14 mouse cellular contexts compared by ENCODE assay signal in genomic region chr11:43767749-43768148, GRCm38 (mm10). TPM values are rescaled to one million over a fixed set of nuclear protein-coding genes. Genes with fewer than 3 reads are reported as not detected.
DNase-seq lines count a peak whose midpoint lies in the region; ATAC-seq lines count a peak whose summit lies in the region.
"Had no signal": no experiment of that assay in that cellular context is flagged by ENCODE, and none has a peak within 500 bp of the region (broad histone marks: within the 10 kb centered on the region; RNA-seq: fewer than 3 reads in every experiment).

No protein-coding gene starts in this region.

- no peak overlapping the region for H3K4me3 ChIP-seq in embryonic facial prominence, embryonic 12.5 days
- H3K4me3 ChIP-seq in embryonic facial prominence, embryonic 10.5 days: no peak overlapping the region
- peak overlapping the region; percentile 61 for H3K4me3 ChIP-seq in kidney, embryonic 16.5 days (ENCODE audit: low read length)
- H3K4me3 ChIP-seq in neural tube, embryonic 13.5 days: peak overlapping the region; percentile 50; the same call in 1 of the 2 replicates

- H3K4me1 ChIP-seq in embryonic facial prominence, embryonic 12.5 days: no peaks in the 10 kb centered on the region
- 0 out of 2 replicates have a peak, but pooled peaks cover 6% of the 10 kb centered on the region for H3K4me1 ChIP-seq in embryonic facial prominence, embryonic 10.5 days
- H3K4me1 ChIP-seq in kidney, embryonic 16.5 days (ENCODE audit: insufficient read depth, low read length): 0 out of 2 replicates have a peak, but pooled peaks cover 3% of the 10 kb centered on the region
- H3K4me1 ChIP-seq in neural tube, embryonic 13.5 days (replicated peaks): peaks cover 6% of the 10 kb centered on the region

- no peak for DNase-seq in embryonic facial prominence, embryonic 10.5 days (ENCODE audit: low spot score)
- no peak for DNase-seq in kidney, postnatal 25 days
- DNase-seq in neural tube, embryonic 10.5 days (ENCODE audit: extremely low spot score, low spot score): no peak
- DNase-seq in right cerebral cortex, postnatal 10 days (ENCODE audit: low spot score in 2 of 2): no peak
- DNase-seq in MN1 (ENCODE audit: low spot score): no peak
- DNase-seq: cerebellum, adult 11 months; heart, adult 2 months; kidney, adult 2 months; layer of hippocampus, postnatal 36 days; right cerebral cortex, postnatal 25 days had no signal

- peaks cover 3% of the 10 kb centered on the region for H3K27me3 ChIP-seq in embryonic facial prominence, embryonic 12.5 days
- peaks cover 18% of the 10 kb centered on the region for H3K27me3 ChIP-seq in embryonic facial prominence, embryonic 10.5 days (replicated peaks; ENCODE audit: low read depth, poor library complexity, severe bottlenecking)
- peaks cover 2% of the 10 kb centered on the region for H3K27me3 ChIP-seq in kidney, embryonic 16.5 days (ENCODE audit: insufficient read depth, low read length)
- H3K27me3 ChIP-seq in neural tube, embryonic 13.5 days: peaks cover 7% of the 10 kb centered on the region; the same call in 1 of the 2 replicates

- no peak overlapping the region for H3K27ac ChIP-seq in embryonic facial prominence, embryonic 12.5 days
- no peak overlapping the region for H3K27ac ChIP-seq in embryonic facial prominence, embryonic 10.5 days (replicated peaks)
- no peak overlapping the region for H3K27ac ChIP-seq in kidney, embryonic 16.5 days (ENCODE audit: low read length)
- no peak overlapping the region for H3K27ac ChIP-seq in neural tube, embryonic 13.5 days (replicated peaks)
- H3K27ac ChIP-seq: heart, adult 2 months had no signal

- no peaks in the 10 kb centered on the region for H3K36me3 ChIP-seq in embryonic facial prominence, embryonic 12.5 days
- H3K36me3 ChIP-seq in embryonic facial prominence, embryonic 10.5 days (replicated peaks): no peaks in the 10 kb centered on the region
- no peaks in the 10 kb centered on the region for H3K36me3 ChIP-seq in kidney, embryonic 16.5 days (ENCODE audit: insufficient read depth, low read length)
- H3K36me3 ChIP-seq in neural tube, embryonic 13.5 days: no peaks in the 10 kb centered on the region
- H3K36me3 ChIP-seq: G1E had no signal

- 76% methylated on average over 11 of the region's 11 CpGs for WGBS in embryonic facial prominence, embryonic 12.5 days
- WGBS in embryonic facial prominence, embryonic 10.5 days: 73% methylated on average over 11 of the region's 11 CpGs
- 39% methylated on average over 11 of the region's 11 CpGs for WGBS in kidney, embryonic 16.5 days
- 58% methylated on average over 11 of the region's 11 CpGs for WGBS in neural tube, embryonic 13.5 days

- ATAC-seq in embryonic facial prominence, embryonic 12.5 days (ENCODE audit: insufficient number of reproducible peaks, insufficient read depth, low FRiP score, low TSS enrichment): no peak
- no peak for ATAC-seq in kidney, embryonic 16.5 days (ENCODE audit: low FRiP score, low TSS enrichment)
- no peak for ATAC-seq in neural tube, embryonic 13.5 days (ENCODE audit: low read depth)

- H3K9ac ChIP-seq in embryonic facial prominence, embryonic 12.5 days: no peak overlapping the region
- H3K9ac ChIP-seq in kidney, embryonic 16.5 days (replicated peaks; ENCODE audit: low read length): no peak overlapping the region
- H3K9ac ChIP-seq in neural tube, embryonic 13.5 days: no peak overlapping the region

- H3K4me2 ChIP-seq in embryonic facial prominence, embryonic 12.5 days (replicated peaks): peak overlapping the region; percentile 68
- H3K4me2 ChIP-seq in kidney, embryonic 16.5 days (replicated peaks; ENCODE audit: low read depth, low read length): peak overlapping the region; percentile 84
- peak overlapping the region; percentile 74 for H3K4me2 ChIP-seq in neural tube, embryonic 13.5 days

- no peaks in the 10 kb centered on the region for H3K9me3 ChIP-seq in embryonic facial prominence, embryonic 12.5 days
- H3K9me3 ChIP-seq in embryonic facial prominence, embryonic 10.5 days: no peaks in the 10 kb centered on the region
- H3K9me3 ChIP-seq in kidney, embryonic 16.5 days (ENCODE audit: low read length): no peaks in the 10 kb centered on the region
- H3K9me3 ChIP-seq in neural tube, embryonic 13.5 days: no peaks in the 10 kb centered on the region
- H3K9me3 ChIP-seq: G1E had no signal

RNA-seq across cellular contexts. Expression of gene Ttc1, which starts 19.9 kb away (rescaled TPM):
- 69.2 and 74.2 TPM in 2 replicates for polyA plus RNA-seq in embryonic facial prominence, embryonic 12.5 days (2016; fragmentation: Nextera tagmentation; extraction: Ambion mirVana)
- polyA plus RNA-seq in embryonic facial prominence, embryonic 10.5 days (2016; fragmentation: Nextera tagmentation; extraction: Ambion mirVana): 82.2 and 83.5 TPM in 2 replicates
- 69.6 and 71.0 TPM in 2 replicates for polyA plus RNA-seq in kidney, embryonic 16.5 days (2015; fragmentation: Nextera tagmentation; extraction: Ambion mirVana)
- 92.4 and 98.5 TPM in 2 replicates for polyA plus RNA-seq in neural tube, embryonic 13.5 days (2015; fragmentation: Nextera tagmentation; extraction: Ambion mirVana)

Comparison
In these comparisons a context has a peak if more than half of its experiments do, and no peak if none do; other contexts are left out.
1. H3K4me3 ChIP-seq: peak in kidney, embryonic 16.5 days (single experiment) and neural tube, embryonic 13.5 days (single experiment); none in embryonic facial prominence, embryonic 12.5 days (single experiment) and embryonic facial prominence, embryonic 10.5 days (single experiment).
2. Peak in every context shown above with its lines, with median percentiles within 50 percentile points of each other: H3K4me2 ChIP-seq.